Comparison of ENCODE assay signal across 28 mouse cellular contexts in genomic region chr14:77558910-77559309, GRCm38 (mm10).
"Had no signal": no experiment of that assay in that cellular context is flagged by ENCODE, and none has a peak within 500 bp of the region (broad histone marks: within the 10 kb centered on the region; RNA-seq: fewer than 3 reads in every experiment).

No protein-coding gene starts in this region.

- DNase-seq: cerebellum, adult 18-20 months; cerebellum, adult 2 months; cerebellum, adult 8-10 months; cerebellum, adult 9-10 months; cerebellum, adult 9-11 months; cerebellum, postnatal 10 days; cerebellum, postnatal 14 days; cerebellum, postnatal 25 days; cerebellum, postnatal 36 days; embryo, embryonic 11 days; forebrain, postnatal 0 days; gastrocnemius, adult 2 months; gastrocnemius, postnatal 10 days; gastrocnemius, postnatal 14 days; gastrocnemius, postnatal 25 days; gastrocnemius, postnatal 36 days; heart, adult 18-20 months had no signal

- H3K27ac ChIP-seq: embryonic facial prominence, embryonic 10.5 days; embryonic facial prominence, embryonic 12.5 days; embryonic facial prominence, embryonic 13.5 days; embryonic facial prominence, embryonic 15.5 days; forebrain, embryonic 10.5 days; forebrain, embryonic 12.5 days; forebrain, embryonic 13.5 days; forebrain, embryonic 15.5 days; gastrocnemius, adult 2 months had no signal

- H3K4me2 ChIP-seq: embryonic facial prominence, embryonic 12.5 days; embryonic facial prominence, embryonic 13.5 days; embryonic facial prominence, embryonic 15.5 days; forebrain, embryonic 12.5 days; forebrain, embryonic 13.5 days; forebrain, embryonic 15.5 days had no signal

- H3K9me3 ChIP-seq: embryonic facial prominence, embryonic 10.5 days; embryonic facial prominence, embryonic 12.5 days; embryonic facial prominence, embryonic 13.5 days; embryonic facial prominence, embryonic 15.5 days; forebrain, embryonic 10.5 days; forebrain, embryonic 12.5 days; forebrain, embryonic 13.5 days; forebrain, embryonic 15.5 days had no signal

- ATAC-seq: forebrain, embryonic 13.5 days; forebrain, embryonic 14.5 days; forebrain, embryonic 15.5 days; forebrain, embryonic 16.5 days; forebrain, postnatal 0 days had no signal

- H3K9ac ChIP-seq: embryonic facial prominence, embryonic 12.5 days; embryonic facial prominence, embryonic 13.5 days; embryonic facial prominence, embryonic 15.5 days; forebrain, embryonic 12.5 days; forebrain, embryonic 13.5 days; forebrain, embryonic 15.5 days; forebrain, postnatal 0 days had no signal

- H3K36me3 ChIP-seq: embryonic facial prominence, embryonic 10.5 days; embryonic facial prominence, embryonic 12.5 days; embryonic facial prominence, embryonic 13.5 days; embryonic facial prominence, embryonic 15.5 days; forebrain, embryonic 10.5 days; forebrain, embryonic 12.5 days; forebrain, embryonic 15.5 days had no signal

- H3K4me1 ChIP-seq: embryonic facial prominence, embryonic 15.5 days; forebrain, embryonic 15.5 days had no signal

- H3K27me3 ChIP-seq: embryonic facial prominence, embryonic 12.5 days; embryonic facial prominence, embryonic 13.5 days; embryonic facial prominence, embryonic 15.5 days; forebrain, embryonic 12.5 days; forebrain, embryonic 13.5 days; forebrain, embryonic 15.5 days had no signal

- H3K4me3 ChIP-seq: embryonic facial prominence, embryonic 10.5 days; embryonic facial prominence, embryonic 12.5 days; embryonic facial prominence, embryonic 13.5 days; embryonic facial prominence, embryonic 15.5 days; erythroblast, embryonic 14.5 days; forebrain, embryonic 10.5 days; forebrain, embryonic 12.5 days; forebrain, embryonic 13.5 days; forebrain, embryonic 15.5 days; gastrocnemius, adult 2 months had no signal
